Mouse (Mus musculus): ENCODE results near the gene Zfp157.
"Not testable (repeated sequence)": the region's sequence is repeated elsewhere in the genome, so short reads cannot be mapped to it uniquely, and the experiment has no call there.

The Zfp157 gene

GRCm38 (mm10) chr5:138441286-138442194, at the start of gene Zfp157:
Zfp157 (plus strand) TSS chr5:138441468.
- DNase-seq (ENCODE audit: low spot score in 2 of 2), result peak; percentile 96 to 98

GRCm38 (mm10) chr5:138397795-138398337, 43.4 kb upstream of the Zfp157 start:
- no peak for DNase-seq (ENCODE audit: low spot score in 2 of 2)

GRCm38 (mm10) chr5:138400431-138400830, 40.8 kb upstream of the Zfp157 start:
- not testable (repeated sequence) for DNase-seq (ENCODE audit: low spot score in 2 of 2)

DNA sequence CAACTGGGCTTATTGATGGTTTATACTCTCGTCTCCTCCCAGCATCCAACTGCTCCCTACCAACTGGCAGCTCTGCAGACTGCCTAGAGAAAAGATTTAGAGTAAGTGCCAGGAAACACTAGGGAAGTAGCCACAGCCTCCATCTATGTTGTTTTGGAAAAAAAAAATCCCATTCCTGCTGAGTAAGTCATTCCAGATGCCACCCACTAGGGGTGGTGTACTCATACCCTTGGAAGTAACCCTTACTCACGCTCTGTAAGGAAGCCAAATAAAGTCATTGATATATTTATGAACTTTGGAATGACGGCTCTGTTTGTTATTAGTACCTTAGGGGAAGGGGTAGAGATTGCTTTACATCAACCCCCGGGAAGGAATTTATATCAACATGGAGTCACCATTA, 17.1 kb downstream of the Zfp157 start:
- DNase-seq (ENCODE audit: low spot score in 2 of 2), result no peak

GRCm38 (mm10) chr5:138459107-138459506, 17.8 kb downstream of the Zfp157 start:
- DNase-seq (ENCODE audit: low spot score in 2 of 2), result no peak

GRCm38 (mm10) chr5:138473601-138474000, 32.3 kb downstream of the Zfp157 start:
- DNase-seq (ENCODE audit: low spot score in 2 of 2), result peak in 1 of 2 experiments; percentile 36

GRCm38 (mm10) chr5:138504548-138504947, 63.3 kb downstream of the Zfp157 start:
- not testable (repeated sequence) for DNase-seq (ENCODE audit: low spot score in 2 of 2)
